41 mouse cellular contexts compared by ENCODE assay signal in the genomic region with DNA sequence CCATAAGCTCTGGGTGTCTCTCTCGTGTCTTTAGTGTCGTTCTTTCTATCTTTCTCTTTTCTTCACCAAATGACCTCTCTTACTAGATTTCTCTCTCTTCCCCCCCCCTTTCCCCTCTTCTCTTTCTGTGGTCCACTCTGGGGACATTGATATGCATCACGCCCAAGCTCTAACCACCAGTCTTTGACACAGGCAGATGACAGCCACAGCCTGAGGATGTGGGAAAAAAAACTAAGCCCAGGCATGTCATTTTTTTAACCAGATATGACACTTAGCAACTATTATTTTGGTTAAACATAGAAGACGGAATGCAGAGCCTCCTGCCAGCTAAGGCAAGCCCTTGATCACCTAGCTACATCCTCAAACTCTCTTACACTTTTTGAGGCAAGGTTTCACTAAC. TPM values are rescaled to one million over a fixed set of nuclear protein-coding genes. Genes with fewer than 3 reads are reported as not detected.
DNase-seq lines count a peak whose midpoint lies in the region; ATAC-seq and TF ChIP-seq lines count a peak whose summit lies in the region.
"Had no signal": no experiment of that assay in that cellular context is flagged by ENCODE, and none has a peak within 500 bp of the region (broad histone marks: within the 10 kb centered on the region; RNA-seq: fewer than 3 reads in every experiment).

No protein-coding gene starts in this region.

- no peak for TF ChIP-seq POLR2A in bone marrow, adult 2 months (IDR thresholded peaks at IDR 0.05; ENCODE audit: borderline replicate concordance, control insufficient read depth, low read depth, low read length)

- intact Hi-C loops in left cerebral cortex, adult 2 months (cut with DNase I), result no loop called here

- H3K4me3 ChIP-seq in bone marrow, adult 2 months (replicated peaks; ENCODE audit: control insufficient read depth, low read depth, low read length), result peak overlapping the region; percentile 45
- H3K4me3 ChIP-seq in left cerebral cortex, adult 2 months, result no peak overlapping the region
- H3K4me3 ChIP-seq: erythroblast, embryonic 14.5 days; forebrain, embryonic 12.5 days; heart, embryonic 10.5 days; hindbrain, embryonic 15.5 days; intestine, embryonic 15.5 days; layer of hippocampus, adult 2 months; limb, embryonic 10.5 days; limb, embryonic 15.5 days; liver, embryonic 13.5 days; midbrain, embryonic 10.5 days; midbrain, embryonic 15.5 days had no signal

- peak; percentile 21 for ATAC-seq in megakaryocyte, adult 5-6 weeks (ENCODE audit: poor library complexity, severe bottlenecking)
- ATAC-seq: forebrain, postnatal 0 days; intestine, embryonic 15.5 days; lung, postnatal 0 days; midbrain, embryonic 15.5 days had no signal

- TF ChIP-seq CTCF in bone marrow, adult 2 months (IDR thresholded peaks at IDR 0.05; ENCODE audit: control insufficient read depth, insufficient read depth, low read length), result no peak
- TF ChIP-seq CTCF in left cerebral cortex, adult 2 months (IDR thresholded peaks at IDR 0.05), result no peak

- peak; percentile 35 to 40 for DNase-seq in CD8-positive naive resting alpha-beta T cell, adult 2 months (ENCODE audit: low read depth in 2 of 2, low spot score in 2 of 2)
- no peak for DNase-seq in right cerebral cortex, postnatal 4 days
- no peak for DNase-seq in left cerebral cortex, adult 2 months (ENCODE audit: extremely low spot score in 1 of 2, low spot score in 2 of 2)
- DNase-seq in layer of hippocampus, adult 9-11 months, result no peak
- DNase-seq: adrenal gland, postnatal 10 days; cerebellum, adult 18-20 months; cerebellum, postnatal 10 days; forebrain, postnatal 0 days; heart, postnatal 4 days; kidney, adult 2 months; kidney, postnatal 36 days; layer of hippocampus, postnatal 36 days; liver, embryonic 13.5 days; lung, adult 18-20 months; lung, postnatal 4 days; right cerebral cortex, postnatal 25 days had no signal

- WGBS in bone marrow, adult 2 months, result 14% methylated on average over 4 of the region's 4 CpGs

- no peak overlapping the region for H3K27ac ChIP-seq in bone marrow, adult 2 months (ENCODE audit: control insufficient read depth, insufficient read depth, low read depth, low read length, poor library complexity)
- no peak overlapping the region for H3K27ac ChIP-seq in left cerebral cortex, adult 2 months
- H3K27ac ChIP-seq: forebrain, embryonic 12.5 days; heart, embryonic 10.5 days; hindbrain, embryonic 15.5 days; intestine, embryonic 15.5 days; layer of hippocampus, adult 2 months; limb, embryonic 10.5 days; limb, embryonic 15.5 days; liver, embryonic 13.5 days; midbrain, embryonic 10.5 days; midbrain, embryonic 15.5 days had no signal

- H3K4me1 ChIP-seq in bone marrow, adult 2 months (ENCODE audit: control insufficient read depth, insufficient read depth, low read length), result peaks cover 7% of the 10 kb centered on the region; the same call in 1 of the 2 replicates

RNA-seq across cellular contexts. Expression of a gene that starts 1.7 kb away (rescaled TPM):
- 18.5 and 43.6 TPM in 2 replicates for polyA plus RNA-seq in bone marrow, adult 2 months (2011; ENCODE audit: insufficient read depth, insufficient read length, low replicate concordance, missing spikeins)
- 41.6 and 53.1 TPM in 2 replicates for total RNA-seq in megakaryocyte, adult 5-6 weeks (2015)
- 13.1 and 23.4 TPM in 2 replicates for total RNA-seq in megakaryocyte, adult 5-6 weeks (2017)
- total RNA-seq in left cerebral cortex, adult 2 months (2021), result not detected
- total RNA-seq: forebrain, postnatal 0 days; gastrocnemius, adult 8-10 months; heart, postnatal 4 days; layer of hippocampus, adult 2 months; layer of hippocampus, postnatal 36 days; left cerebral cortex, postnatal 10 days had no signal
- polyA plus RNA-seq: cortical plate, adult 2 months; erythroblast, embryonic 14.5 days; forebrain, postnatal 0 days; heart, embryonic 10.5 days; hindbrain, embryonic 15.5 days; midbrain, embryonic 10.5 days; neural tube, embryonic 11.5 days; testis, adult 2 months had no signal

RNA-seq across cellular contexts. Expression of a gene that starts 2.0 kb away (rescaled TPM):
- polyA plus RNA-seq in bone marrow, adult 2 months (2011; ENCODE audit: insufficient read depth, insufficient read length, low replicate concordance, missing spikeins), result 2.0 and 4.7 TPM in 2 replicates
- not detected in 2 replicates for total RNA-seq in megakaryocyte, adult 5-6 weeks (2015)
- total RNA-seq in megakaryocyte, adult 5-6 weeks (2017), result not detected in 2 replicates
- total RNA-seq in left cerebral cortex, adult 2 months (2021), result not detected
- total RNA-seq: adrenal gland, postnatal 10 days; forebrain, postnatal 0 days; gastrocnemius, adult 8-10 months; heart, postnatal 4 days; layer of hippocampus, adult 2 months; layer of hippocampus, postnatal 36 days; left cerebral cortex, postnatal 10 days; neutrophil, adult 5-6 weeks had no signal
- polyA plus RNA-seq: C2C12; cortical plate, adult 2 months; embryonic facial prominence, embryonic 14.5 days; erythroblast, embryonic 14.5 days; forebrain, embryonic 12.5 days; forebrain, postnatal 0 days; heart, embryonic 10.5 days; heart, embryonic 16.5 days; hindbrain, embryonic 15.5 days; kidney, adult 2 months; kidney, embryonic 16.5 days; limb, embryonic 10.5 days; limb, embryonic 15.5 days; liver, embryonic 13.5 days; midbrain, embryonic 10.5 days; midbrain, embryonic 15.5 days; neural tube, embryonic 11.5 days; stomach, embryonic 14.5 days had no signal

RNA-seq across cellular contexts. Expression of a gene that starts 5.3 kb away (rescaled TPM):
- polyA plus RNA-seq in bone marrow, adult 2 months (2011; ENCODE audit: insufficient read depth, insufficient read length, low replicate concordance, missing spikeins), result 149 and 240 TPM in 2 replicates
- 128 and 130 TPM in 2 replicates for total RNA-seq in megakaryocyte, adult 5-6 weeks (2015)
- 201 and 203 TPM in 2 replicates for total RNA-seq in megakaryocyte, adult 5-6 weeks (2017)
- total RNA-seq in left cerebral cortex, adult 2 months (2021), result 10 to 100 TPM; 58.2 TPM

RNA-seq across cellular contexts. Expression of a gene that starts 5.3 kb away (rescaled TPM):
- not detected in 2 replicates for polyA plus RNA-seq in bone marrow, adult 2 months (2011; ENCODE audit: insufficient read depth, insufficient read length, low replicate concordance, missing spikeins)
- total RNA-seq in megakaryocyte, adult 5-6 weeks (2015), result not detected in 2 replicates
- total RNA-seq in megakaryocyte, adult 5-6 weeks (2017), result 1.8 and 3.1 TPM in 2 replicates
- under 1 TPM in 1 of 2 experiments, not detected in 1; 0.89 TPM for total RNA-seq in left cerebral cortex, adult 2 months (2021)
- total RNA-seq: granulocyte monocyte progenitor cell, adult 5-6 weeks; neutrophil, adult 5-6 weeks had no signal
- polyA plus RNA-seq: erythroblast, embryonic 14.5 days; heart, embryonic 10.5 days; kidney, embryonic 16.5 days; liver, embryonic 13.5 days; lung, postnatal 0 days; midbrain, embryonic 10.5 days; midbrain, embryonic 15.5 days; neural tube, embryonic 11.5 days had no signal

RNA-seq across cellular contexts. Expression of a gene that starts 11.1 kb away (rescaled TPM):
- polyA plus RNA-seq in bone marrow, adult 2 months (2011; ENCODE audit: insufficient read depth, insufficient read length, low replicate concordance, missing spikeins), result 1.9 and 2.1 TPM in 2 replicates
- not detected in 2 replicates for total RNA-seq in megakaryocyte, adult 5-6 weeks (2015)
- total RNA-seq in megakaryocyte, adult 5-6 weeks (2017), result not detected in 2 replicates
- not detected for total RNA-seq in left cerebral cortex, adult 2 months (2021)
- total RNA-seq: adrenal gland, postnatal 10 days; forebrain, postnatal 0 days; gastrocnemius, adult 8-10 months; heart, postnatal 4 days; layer of hippocampus, adult 2 months; layer of hippocampus, postnatal 36 days; left cerebral cortex, postnatal 10 days; neutrophil, adult 5-6 weeks had no signal
- polyA plus RNA-seq: cortical plate, adult 2 months; embryonic facial prominence, embryonic 14.5 days; erythroblast, embryonic 14.5 days; forebrain, embryonic 12.5 days; forebrain, postnatal 0 days; heart, embryonic 10.5 days; heart, embryonic 16.5 days; hindbrain, embryonic 15.5 days; kidney, adult 2 months; kidney, embryonic 16.5 days; limb, embryonic 10.5 days; limb, embryonic 15.5 days; liver, embryonic 13.5 days; lung, postnatal 0 days; midbrain, embryonic 15.5 days; neural tube, embryonic 11.5 days; stomach, embryonic 14.5 days; testis, adult 2 months had no signal

Comparison
In these comparisons a context has a peak if more than half of its experiments do, and no peak if none do; other contexts are left out.
1. DNase-seq: peak in CD8-positive naive resting alpha-beta T cell, adult 2 months (2 of 2); none in right cerebral cortex, postnatal 4 days (single experiment), left cerebral cortex, adult 2 months (0 of 2) and layer of hippocampus, adult 9-11 months (single experiment).
2. RNA of a gene that starts 1.7 kb away (total RNA-seq): 13.1 to 53.1 TPM in megakaryocyte, adult 5-6 weeks; not detected in left cerebral cortex, adult 2 months; every median in the first group is over 10 times any median in the second.